Mouse (Mus musculus): Measurements from ENCODE around the gene Slc48a1. TPM values are rescaled to one million over a fixed set of nuclear protein-coding genes. Genes with fewer than 3 reads are reported as not detected.

Slc48a1 gene
- polyA plus RNA-seq, 1 experiment: 52.7 TPM

GRCm38 (mm10) chr15:97795559-97796235 is 17.4 kb downstream of the Slc48a1 start:
- Histone ChIP-seq H3K4me2 (ENCODE audit: low read depth) (no peak overlapping the region), H3K4me3 (no peak overlapping the region), H3K36me3 (ENCODE audit: control insufficient read depth, insufficient read depth) (peaks cover 48% of the 10 kb centered on the region), H3ac (ENCODE audit: control insufficient read depth, insufficient read length) (no peak overlapping the region), H3K79me2 (ENCODE audit: control insufficient read depth, insufficient read depth) (no peaks in the 10 kb centered on the region), H3K27me3 (ENCODE audit: control insufficient read depth, insufficient read depth, insufficient read length) (no peaks in the 10 kb centered on the region)
- TF ChIP-seq CEBPB (IDR thresholded peaks at IDR 0.05; ENCODE audit: insufficient read depth, poor library complexity, severe bottlenecking): no peak
- TF ChIP-seq TCF3 (IDR thresholded peaks at IDR 0.05; ENCODE audit: insufficient read length, low read depth): no peak

DNA sequence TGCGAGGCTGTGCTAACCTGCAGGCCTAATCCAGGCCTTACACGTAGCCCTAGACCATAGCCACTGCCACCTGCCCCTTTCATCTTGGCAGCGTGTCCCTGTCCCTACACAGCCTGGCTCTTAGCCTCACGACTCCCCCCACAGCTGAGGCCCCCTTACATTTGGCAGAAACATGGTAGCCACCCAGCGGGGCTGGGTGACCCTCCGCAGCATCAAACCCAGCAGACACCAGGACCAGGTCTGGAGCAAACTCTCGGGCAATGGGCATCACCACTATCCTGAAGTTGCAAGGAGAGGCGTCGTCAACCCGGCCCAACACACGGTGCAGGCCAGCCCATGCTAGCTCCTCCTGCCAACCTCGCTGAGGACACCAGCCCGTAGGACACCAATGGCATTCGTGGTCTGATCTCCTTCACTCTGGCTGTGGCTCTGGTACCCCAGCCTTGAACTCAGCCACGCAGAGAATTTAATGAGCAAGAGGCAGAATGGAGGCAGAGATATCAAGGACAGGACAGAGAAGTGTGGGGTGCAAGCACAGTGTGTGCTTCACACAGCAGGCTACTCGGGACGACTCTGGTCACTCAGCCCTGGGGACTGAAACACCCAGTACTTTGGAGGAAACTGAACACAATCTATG is 18.5 kb downstream of the Slc48a1 start:
- Histone ChIP-seq H3ac (ENCODE audit: control insufficient read depth, insufficient read length) (no peak overlapping the region), H3K79me2 (ENCODE audit: control insufficient read depth, insufficient read depth) (no peaks in the 10 kb centered on the region), H3K27me3 (ENCODE audit: control insufficient read depth, insufficient read depth, insufficient read length) (no peaks in the 10 kb centered on the region), H3K36me3 (ENCODE audit: control insufficient read depth, insufficient read depth) (peaks cover 48% of the 10 kb centered on the region), H3K4me2 (ENCODE audit: low read depth) (no peak overlapping the region), H3K4me3 (no peak overlapping the region)
- no peak for TF ChIP-seq MYOD1 (IDR thresholded peaks at IDR 0.05; ENCODE audit: control insufficient read depth in 1 of 3, insufficient read length in 2 of 3, low read depth in 2 of 3)
- no peak for TF ChIP-seq MYOG (IDR thresholded peaks at IDR 0.05; ENCODE audit: control insufficient read depth in 1 of 3, insufficient read depth in 1 of 3, insufficient read length in 2 of 3, low read depth in 2 of 3)
- TF ChIP-seq POLR2AphosphoS2 (IDR thresholded peaks at IDR 0.05; ENCODE audit: insufficient read length, low read depth): no peak
- TF ChIP-seq SRF (IDR thresholded peaks at IDR 0.05; ENCODE audit: control insufficient read depth, insufficient read length, low read depth): no peak
- no peak for TF ChIP-seq TCF12 (IDR thresholded peaks at IDR 0.05; ENCODE audit: insufficient read depth, poor library complexity, severe bottlenecking)
- TF ChIP-seq E2F4 (IDR thresholded peaks at IDR 0.05; ENCODE audit: insufficient read depth): no peak
- no peak for TF ChIP-seq USF1 (IDR thresholded peaks at IDR 0.05; ENCODE audit: low read depth)

DNA sequence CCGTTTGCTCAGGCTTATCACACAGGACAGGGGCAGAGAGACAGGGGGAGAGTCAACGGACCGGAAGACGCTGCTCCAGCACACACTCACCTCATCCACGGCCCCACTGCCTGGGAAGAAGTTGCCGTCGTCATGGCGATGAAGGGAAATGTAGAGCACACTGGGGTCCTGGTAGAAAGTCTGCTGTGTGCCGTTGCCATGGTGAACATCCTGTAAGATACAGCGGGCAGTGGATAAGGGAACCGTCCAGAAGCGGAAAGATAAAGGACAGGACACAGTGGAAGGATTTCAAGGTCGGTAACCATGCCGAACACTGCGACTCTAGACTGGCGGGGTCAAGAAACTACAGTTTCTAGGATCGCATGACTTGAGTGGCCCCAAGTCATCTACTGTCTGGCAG is 19.8 kb downstream of the Slc48a1 start:
- Histone ChIP-seq H3K4me2 (ENCODE audit: low read depth) (no peak overlapping the region), H3K27me3 (ENCODE audit: control insufficient read depth, insufficient read depth, insufficient read length) (no peaks in the 10 kb centered on the region), H3K36me3 (ENCODE audit: control insufficient read depth, insufficient read depth) (peaks cover 35% of the 10 kb centered on the region), H3ac (ENCODE audit: control insufficient read depth, insufficient read length) (no peak overlapping the region), H3K4me3 (no peak overlapping the region), H3K79me2 (ENCODE audit: control insufficient read depth, insufficient read depth) (no peaks in the 10 kb centered on the region)
- no peak for TF ChIP-seq POLR2AphosphoS2 (IDR thresholded peaks at IDR 0.05; ENCODE audit: insufficient read length, low read depth)
- no peak for TF ChIP-seq TCF3 (IDR thresholded peaks at IDR 0.05; ENCODE audit: insufficient read length, low read depth)
- TF ChIP-seq MYOD1 (IDR thresholded peaks at IDR 0.05; ENCODE audit: control insufficient read depth in 1 of 3, insufficient read length in 2 of 3, low read depth in 2 of 3): no peak
- TF ChIP-seq USF1 (IDR thresholded peaks at IDR 0.05; ENCODE audit: low read depth): no peak
- TF ChIP-seq MAX (IDR thresholded peaks at IDR 0.05; ENCODE audit: low read depth): no peak
- no peak for TF ChIP-seq E2F4 (IDR thresholded peaks at IDR 0.05; ENCODE audit: insufficient read depth)
- no peak for TF ChIP-seq SRF (IDR thresholded peaks at IDR 0.05; ENCODE audit: control insufficient read depth, insufficient read length, low read depth)
- TF ChIP-seq POLR2A (IDR thresholded peaks at IDR 0.05; ENCODE audit: insufficient read length, low read depth): no peak
- TF ChIP-seq TCF12 (IDR thresholded peaks at IDR 0.05; ENCODE audit: insufficient read depth, poor library complexity, severe bottlenecking): no peak
- no peak for TF ChIP-seq CEBPB (IDR thresholded peaks at IDR 0.05; ENCODE audit: insufficient read depth, poor library complexity, severe bottlenecking)
- TF ChIP-seq MYOG (IDR thresholded peaks at IDR 0.05; ENCODE audit: control insufficient read depth in 1 of 3, insufficient read depth in 1 of 3, insufficient read length in 2 of 3, low read depth in 2 of 3): no peak
- TF ChIP-seq REST (IDR thresholded peaks at IDR 0.05; ENCODE audit: insufficient read depth, insufficient read length): no peak

GRCm38 (mm10) chr15:97799446-97799845 is 21.1 kb downstream of the Slc48a1 start:
- H3K36me3 ChIP-seq (ENCODE audit: control insufficient read depth, insufficient read depth): peaks cover 37% of the 10 kb centered on the region
- TF ChIP-seq POLR2A (IDR thresholded peaks at IDR 0.05; ENCODE audit: insufficient read length, low read depth): no peak
- no peak for TF ChIP-seq MAX (IDR thresholded peaks at IDR 0.05; ENCODE audit: low read depth)
- no peak for TF ChIP-seq CEBPB (IDR thresholded peaks at IDR 0.05; ENCODE audit: insufficient read depth, poor library complexity, severe bottlenecking)
- no peak overlapping the region for H3K4me3 ChIP-seq
- no peak overlapping the region for H3K4me2 ChIP-seq (ENCODE audit: low read depth)
- no peaks in the 10 kb centered on the region for H3K79me2 ChIP-seq (ENCODE audit: control insufficient read depth, insufficient read depth)
- H3K27me3 ChIP-seq (ENCODE audit: control insufficient read depth, insufficient read depth, insufficient read length): no peaks in the 10 kb centered on the region
- no peak overlapping the region for H3ac ChIP-seq (ENCODE audit: control insufficient read depth, insufficient read length)

DNA sequence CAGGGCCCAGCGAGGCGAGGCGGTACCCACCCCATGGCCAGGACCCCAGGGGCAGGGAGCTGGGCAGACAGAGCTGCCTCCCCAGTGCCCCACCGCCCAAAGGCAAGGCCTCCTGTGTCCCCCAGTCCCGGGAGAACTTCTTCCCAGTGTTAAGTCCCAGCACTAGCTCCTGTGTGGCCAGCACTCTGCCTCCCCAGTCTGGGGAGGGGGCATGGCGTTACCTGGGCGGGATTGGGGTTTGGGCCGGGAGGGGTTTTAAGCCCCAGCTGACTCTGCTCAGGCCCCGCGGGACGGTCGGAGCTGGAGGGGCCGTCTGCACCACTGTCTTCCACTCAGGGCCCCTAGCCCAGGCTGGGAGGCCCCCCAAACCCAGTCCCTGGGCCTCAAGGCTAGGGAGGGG is 22.5 kb downstream of the Slc48a1 start:
- TF ChIP-seq REST (IDR thresholded peaks at IDR 0.05; ENCODE audit: insufficient read depth, insufficient read length): no peak
- no peak for TF ChIP-seq POLR2AphosphoS2 (IDR thresholded peaks at IDR 0.05; ENCODE audit: insufficient read length, low read depth)
- TF ChIP-seq MYOD1 (IDR thresholded peaks at IDR 0.05; ENCODE audit: control insufficient read depth in 1 of 3, insufficient read length in 2 of 3, low read depth in 2 of 3): no peak
- no peak for TF ChIP-seq SRF (IDR thresholded peaks at IDR 0.05; ENCODE audit: control insufficient read depth, insufficient read length, low read depth)
- no peak for TF ChIP-seq E2F4 (IDR thresholded peaks at IDR 0.05; ENCODE audit: insufficient read depth)
- no peak for TF ChIP-seq TCF3 (IDR thresholded peaks at IDR 0.05; ENCODE audit: insufficient read length, low read depth)
- TF ChIP-seq CEBPB (IDR thresholded peaks at IDR 0.05; ENCODE audit: insufficient read depth, poor library complexity, severe bottlenecking): no peak
- H3K4me2 ChIP-seq (ENCODE audit: low read depth): no peak overlapping the region
- peaks cover 37% of the 10 kb centered on the region for H3K36me3 ChIP-seq (ENCODE audit: control insufficient read depth, insufficient read depth)
- H3K79me2 ChIP-seq (ENCODE audit: control insufficient read depth, insufficient read depth): no peaks in the 10 kb centered on the region
- H3ac ChIP-seq (ENCODE audit: control insufficient read depth, insufficient read length): no peak overlapping the region
- no peaks in the 10 kb centered on the region for H3K27me3 ChIP-seq (ENCODE audit: control insufficient read depth, insufficient read depth, insufficient read length)
- H3K4me3 ChIP-seq: no peak overlapping the region

All from myocyte (in vitro differentiated cells).